Mouse (Mus musculus) hindbrain, embryonic 16.5 days (tissue): Measurements from ENCODE around the gene Alk. TPM values are rescaled to one million over a fixed set of nuclear protein-coding genes. Genes with fewer than 3 reads are reported as not detected.

ENCODE experiments used
- ATAC-seq: fragments of 200-750 bp; cut with Nextera tagmentation; 2 replicates; pipeline ENCODE4 v1.8.0; 2017; ENCODE audit warnings: moderate TSS enrichment, moderate library complexity
- H3K27ac ChIP-seq: fragments of 300-500 bp; sonication (generic); 2 replicates; pipeline ENCODE4 v1.5.1; 2014; ENCODE audit warnings: low read depth, mild to moderate bottlenecking, control low read depth, low read length, moderate library complexity
- H3K27me3 ChIP-seq: fragments of 300-500 bp; sonication (generic); replicated peaks from 2 replicates; pipeline ENCODE4 v1.6.1; 2014; ENCODE audit warnings: low read length; ENCODE audit not compliant: control insufficient read depth, insufficient read depth
- H3K36me3 ChIP-seq: fragments of 300-500 bp; sonication (generic); 2 replicates; pipeline ENCODE4 v1.6.1; 2014; ENCODE audit warnings: mild to moderate bottlenecking, low read length, moderate library complexity, mixed read lengths; ENCODE audit not compliant: control insufficient read depth, insufficient read depth
- H3K4me1 ChIP-seq: fragments of 300-500 bp; sonication (generic); 2 replicates; pipeline ENCODE4 v1.6.1; 2014; ENCODE audit warnings: low read depth, low read length; ENCODE audit not compliant: control insufficient read depth, insufficient read depth
- H3K4me2 ChIP-seq: fragments of 300-500 bp; sonication (generic); 2 replicates; pipeline ENCODE4 v1.6.1; 2014; ENCODE audit warnings: mild to moderate bottlenecking, low read length, control low read depth, moderate library complexity
- H3K4me3 ChIP-seq: fragments of 300-500 bp; sonication (generic); 2 replicates; pipeline ENCODE4 v1.5.1; 2014; ENCODE audit warnings: mild to moderate bottlenecking, low read length, control low read depth, moderate library complexity
- H3K9ac ChIP-seq: fragments of 300-500 bp; sonication (generic); 2 replicates; pipeline ENCODE4 v1.6.1; 2014; ENCODE audit warnings: low read depth, mild to moderate bottlenecking, control low read depth, low read length, moderate library complexity
- H3K9me3 ChIP-seq: fragments of 300-500 bp; sonication (generic); 2 replicates; pipeline ENCODE4 v1.6.1; 2014; ENCODE audit warnings: mild to moderate bottlenecking, low read length, moderate library complexity; ENCODE audit not compliant: control insufficient read depth
- WGBS: fragments of 180-500 bp; shearing (Covaris S2); extraction: QIAGEN DNeasy Blood & Tissue Kit; methylation state at CpG from one replicate; pipeline ENCODE4 v1.1.7; 2014; 5-methylcytosine and 5-hydroxymethylcytosine counted together
- polyA plus RNA-seq: library from polyadenylated mRNA; unstranded; fragments of >200 nt; fragmentation: Nextera tagmentation; extraction: Ambion mirVana; gene quantifications from 2 replicates; pipeline ENCODE4 v1.2.1, GENCODE M21; 2015

Alk gene
- polyA plus RNA-seq, 1 experiment from 2014 or later = 6.4 TPM

DNA sequence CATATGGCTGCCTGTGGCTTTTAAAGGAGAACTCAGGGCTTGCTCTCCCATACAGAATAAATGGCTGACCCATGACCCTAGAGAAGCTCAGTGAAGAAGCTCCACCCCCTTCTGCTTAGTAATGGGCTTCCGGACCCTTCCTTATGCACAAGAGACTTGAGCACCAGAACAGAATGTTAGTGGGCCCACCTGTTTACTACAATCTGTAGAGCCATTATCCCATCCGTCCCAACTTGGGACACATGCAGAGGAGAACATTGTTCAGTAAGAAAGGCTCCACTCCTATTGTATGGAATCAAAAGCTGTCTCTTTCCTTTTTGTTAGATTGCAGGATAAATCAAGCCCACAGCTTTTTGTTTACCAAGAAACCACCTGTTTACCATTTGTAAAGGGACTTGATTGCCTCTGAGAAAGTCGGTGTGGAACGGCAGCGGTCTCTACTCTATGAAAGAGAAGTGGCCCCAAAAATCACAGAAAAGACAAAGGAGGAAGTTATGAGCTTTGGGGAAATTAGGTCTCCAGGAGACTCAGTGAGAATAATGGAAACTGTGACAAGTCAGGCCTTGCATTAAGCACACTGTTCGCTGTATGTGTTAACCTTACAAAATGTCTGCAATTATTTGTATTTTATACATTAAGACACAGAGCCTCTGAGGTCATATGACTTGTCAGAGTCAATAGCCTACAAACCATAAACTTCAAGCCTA, 47.2 kb downstream of the Alk start:
- no peak overlapping the region for H3K4me3 ChIP-seq
- H3K9me3 ChIP-seq = no peaks in the 10 kb centered on the region
- no peak for ATAC-seq
- H3K9ac ChIP-seq = no peak overlapping the region
- H3K27me3 ChIP-seq = no peaks in the 10 kb centered on the region
- WGBS = 48% methylated on average over 6 of the region's 6 CpGs
- no peaks in the 10 kb centered on the region for H3K4me1 ChIP-seq
- no peak overlapping the region for H3K4me2 ChIP-seq
- H3K36me3 ChIP-seq = no peaks in the 10 kb centered on the region
- H3K27ac ChIP-seq = no peak overlapping the region

DNA sequence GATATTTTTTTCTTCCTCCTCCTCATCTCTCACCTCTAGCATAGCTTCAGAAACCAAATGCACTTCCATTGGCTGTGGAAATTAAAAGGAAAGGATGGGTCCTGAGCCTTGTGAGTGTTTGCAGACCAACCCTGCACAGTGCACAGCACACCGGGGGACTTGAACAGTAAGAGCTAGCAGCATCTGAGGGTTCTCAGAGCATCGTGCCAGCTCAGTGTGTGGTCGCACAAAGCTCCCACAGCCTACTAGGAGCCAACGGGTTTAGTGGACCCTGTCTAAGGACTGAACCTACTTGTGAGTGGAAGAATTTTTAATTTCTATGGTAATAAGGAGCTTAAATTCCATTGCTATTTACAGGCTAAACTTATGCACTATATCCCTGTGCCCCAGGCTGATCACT, 58.2 kb downstream of the Alk start:
- H3K4me2 ChIP-seq = no peak overlapping the region
- 74% methylated on average over 4 of the region's 4 CpGs for WGBS
- no peak overlapping the region for H3K4me3 ChIP-seq
- no peaks in the 10 kb centered on the region for H3K27me3 ChIP-seq
- H3K4me1 ChIP-seq = no peaks in the 10 kb centered on the region
- H3K27ac ChIP-seq = no peak overlapping the region
- H3K36me3 ChIP-seq = no peaks in the 10 kb centered on the region
- peaks cover 2% of the 10 kb centered on the region; the same call in 1 of the 2 replicates for H3K9me3 ChIP-seq
- H3K9ac ChIP-seq = no peak overlapping the region
- ATAC-seq = no peak; the same call in 1 of the 2 replicates

DNA sequence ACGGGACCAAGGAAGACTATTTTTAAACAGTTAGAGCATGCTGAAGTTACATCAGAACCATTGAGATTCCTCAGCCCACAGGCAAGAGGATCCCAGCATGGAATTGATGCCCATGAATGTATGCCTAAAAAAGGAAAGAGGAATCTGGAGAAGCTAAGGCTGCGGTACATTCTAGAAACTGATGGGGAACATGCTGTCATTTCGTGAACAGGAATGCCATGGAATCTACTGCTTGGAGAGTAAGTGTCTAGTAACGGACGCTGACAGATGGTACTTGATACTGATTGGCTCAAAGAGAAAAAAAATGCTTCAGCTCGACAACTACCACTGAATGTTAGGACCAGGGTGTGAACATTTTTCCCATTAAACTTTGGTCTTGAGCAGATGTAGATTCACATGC, 69.1 kb downstream of the Alk start:
- no peak overlapping the region for H3K9ac ChIP-seq
- H3K27ac ChIP-seq = no peak overlapping the region
- H3K36me3 ChIP-seq = no peaks in the 10 kb centered on the region
- no peak for ATAC-seq
- H3K4me1 ChIP-seq = no peaks in the 10 kb centered on the region
- no peak overlapping the region for H3K4me3 ChIP-seq
- H3K27me3 ChIP-seq = no peaks in the 10 kb centered on the region
- no peaks in the 10 kb centered on the region for H3K9me3 ChIP-seq
- WGBS = 91% methylated on average over 6 of the region's 6 CpGs
- no peak overlapping the region for H3K4me2 ChIP-seq

DNA sequence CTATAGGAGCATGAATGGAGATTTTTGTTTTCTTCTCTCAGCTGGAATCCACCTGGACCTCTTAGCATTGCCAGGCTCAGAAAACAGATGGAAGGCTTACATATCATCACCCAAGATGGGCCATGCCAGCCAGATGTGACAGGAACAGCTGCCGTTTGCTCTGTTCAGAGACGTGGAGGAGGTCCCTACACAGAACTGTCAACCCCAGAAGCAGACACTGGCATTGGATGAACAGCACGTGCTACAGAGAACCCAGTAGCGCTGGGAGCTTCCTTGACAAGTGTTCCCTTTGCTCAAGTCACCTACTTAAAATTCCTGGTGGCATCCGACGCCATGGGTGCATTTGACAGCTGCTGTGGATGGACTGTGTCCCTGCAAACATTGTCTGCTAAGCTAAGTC, 72.2 kb downstream of the Alk start:
- Histone ChIP-seq H3K4me3 (no peak overlapping the region), H3K9me3 (no peaks in the 10 kb centered on the region), H3K9ac (no peak overlapping the region), H3K36me3 (no peaks in the 10 kb centered on the region), H3K27me3 (no peaks in the 10 kb centered on the region), H3K4me1 (no peaks in the 10 kb centered on the region), H3K4me2 (no peak overlapping the region), H3K27ac (no peak overlapping the region)
- 76% methylated on average over 6 of the region's 6 CpGs for WGBS
- ATAC-seq = no peak

- Histone ChIP-seq H3K27me3 (no peaks in the 10 kb centered on the region), H3K4me2 (no peak overlapping the region), H3K27ac (no peak overlapping the region), H3K36me3 (no peaks in the 10 kb centered on the region), H3K9ac (no peak overlapping the region), H3K4me3 (no peak overlapping the region), H3K9me3 (no peaks in the 10 kb centered on the region), H3K4me1 (no peaks in the 10 kb centered on the region)
- no peak for ATAC-seq
- WGBS = 92% methylated on average over 8 of the region's 8 CpGs
Observed at GRCm38 (mm10) chr17:72528481-72528880, 75.9 kb downstream of the Alk start.

DNA sequence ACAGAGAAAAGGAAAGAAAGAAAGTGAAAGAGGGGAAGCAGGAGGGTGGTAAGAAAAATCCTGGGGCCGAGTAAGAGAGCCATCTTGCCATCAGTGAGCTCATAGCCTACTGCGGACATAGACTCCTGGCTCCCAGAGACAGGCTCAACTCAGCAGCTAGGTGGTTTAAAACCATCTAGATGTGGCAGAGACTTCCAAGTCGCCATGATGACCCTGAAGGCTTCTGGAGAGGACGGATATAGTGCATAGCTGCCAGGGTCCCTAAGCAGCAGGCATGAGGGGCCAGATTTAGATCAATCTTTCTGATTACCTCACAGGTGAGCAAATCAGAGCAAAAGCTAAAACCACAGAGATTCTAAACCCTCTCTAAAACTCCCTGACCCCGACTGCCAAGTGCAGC, 76.9 kb downstream of the Alk start:
- no peak for ATAC-seq
- no peak overlapping the region for H3K4me3 ChIP-seq
- WGBS = 76% methylated on average over 5 of the region's 5 CpGs

GRCm38 (mm10) chr17:72526356-72526755, 78.1 kb downstream of the Alk start:
- H3K4me1 ChIP-seq = no peaks in the 10 kb centered on the region
- no peak for ATAC-seq
- no peaks in the 10 kb centered on the region for H3K9me3 ChIP-seq
- no peaks in the 10 kb centered on the region for H3K27me3 ChIP-seq
- no peaks in the 10 kb centered on the region for H3K36me3 ChIP-seq
- H3K4me2 ChIP-seq = no peak overlapping the region
- H3K27ac ChIP-seq = no peak overlapping the region
- H3K9ac ChIP-seq = no peak overlapping the region
- no peak overlapping the region for H3K4me3 ChIP-seq
- 85% methylated on average over 4 of the region's 4 CpGs for WGBS

More for the DNA sequence above, 76.9 kb downstream of the Alk start:
- H3K4me1 ChIP-seq = no peaks in the 10 kb centered on the region
- no peaks in the 10 kb centered on the region for H3K9me3 ChIP-seq
- no peaks in the 10 kb centered on the region for H3K27me3 ChIP-seq
- H3K4me2 ChIP-seq = no peak overlapping the region
- no peak overlapping the region for H3K9ac ChIP-seq
- H3K27ac ChIP-seq = no peak overlapping the region
- no peaks in the 10 kb centered on the region for H3K36me3 ChIP-seq

DNA sequence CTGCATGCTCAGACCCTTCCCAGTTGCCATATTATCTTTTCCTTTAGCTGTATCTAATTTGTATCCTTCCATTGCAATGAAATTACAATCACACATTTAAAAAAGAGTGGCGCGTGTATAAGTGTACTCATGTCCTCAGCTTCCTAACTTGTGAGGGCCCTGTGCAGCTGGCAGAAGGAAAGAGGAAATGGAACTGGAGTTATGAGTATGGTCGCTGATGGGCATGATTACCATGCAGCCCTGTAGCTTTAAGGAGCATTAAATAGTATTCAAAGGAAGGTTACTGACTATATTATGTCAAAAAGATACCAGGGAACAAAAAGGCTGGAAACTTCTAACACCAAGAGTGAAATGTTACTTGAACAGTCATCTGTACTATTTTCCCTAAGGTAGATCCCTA, 79.6 kb downstream of the Alk start:
- no peak for ATAC-seq
- 96% methylated on average over 3 of the region's 3 CpGs for WGBS

GRCm38 (mm10) chr17:72523006-72523405, 81.4 kb downstream of the Alk start:
- Histone ChIP-seq H3K9ac (no peak overlapping the region), H3K4me1 (no peaks in the 10 kb centered on the region), H3K4me2 (no peak overlapping the region), H3K4me3 (no peak overlapping the region), H3K27me3 (no peaks in the 10 kb centered on the region), H3K9me3 (no peaks in the 10 kb centered on the region), H3K27ac (no peak overlapping the region), H3K36me3 (no peaks in the 10 kb centered on the region)
- ATAC-seq = no peak
- 45% methylated on average over 7 of the region's 7 CpGs for WGBS

More for the DNA sequence above, 79.6 kb downstream of the Alk start:
- no peak overlapping the region for H3K4me2 ChIP-seq
- no peak overlapping the region for H3K4me3 ChIP-seq
- no peaks in the 10 kb centered on the region for H3K36me3 ChIP-seq
- no peak overlapping the region for H3K9ac ChIP-seq
- no peaks in the 10 kb centered on the region for H3K4me1 ChIP-seq
- H3K9me3 ChIP-seq = no peaks in the 10 kb centered on the region
- no peaks in the 10 kb centered on the region for H3K27me3 ChIP-seq
- no peak overlapping the region for H3K27ac ChIP-seq
